Mouse (Mus musculus): Measurements from ENCODE around the gene Lhb.
"Not testable (repeated sequence)": the region's sequence is repeated elsewhere in the genome, so short reads cannot be mapped to it uniquely, and the experiment has no call there.

Gene Lhb

DNA sequence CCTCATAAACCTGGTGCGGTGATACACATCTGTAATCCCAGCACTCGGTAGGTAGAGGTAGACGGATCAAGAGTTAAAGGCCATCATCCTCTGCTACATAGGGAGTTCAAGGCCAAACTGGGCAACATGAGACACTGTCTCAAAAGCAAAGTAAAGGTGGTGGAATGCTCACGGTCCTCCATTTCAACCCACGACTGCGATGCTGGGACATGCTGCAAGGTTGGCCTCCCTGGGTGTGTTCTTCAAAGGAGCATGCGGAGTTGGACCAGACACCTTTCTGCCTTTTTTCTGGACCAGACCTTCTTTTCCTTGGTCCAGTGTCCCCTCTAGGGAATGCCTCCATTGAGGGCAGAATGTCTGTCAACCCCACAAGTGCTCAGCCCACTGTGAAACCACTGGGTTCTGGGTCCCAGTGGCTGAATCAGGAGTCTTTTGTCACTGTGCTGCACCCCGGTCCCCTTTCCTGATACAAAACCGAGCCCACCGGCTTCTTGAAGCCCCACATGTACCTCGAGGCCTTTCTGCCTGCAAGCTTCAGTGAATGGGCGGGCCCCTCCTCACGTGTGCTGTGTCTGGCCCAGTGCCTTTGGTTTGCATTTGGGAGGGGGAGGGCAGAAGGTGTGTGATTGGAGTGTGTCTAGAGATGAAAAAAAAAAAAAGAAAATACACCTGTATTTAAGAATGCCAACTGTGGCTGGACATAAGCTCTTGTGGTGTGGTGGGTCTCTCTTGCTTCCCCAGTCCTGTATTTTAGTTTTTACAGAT, 35.5 kb downstream of the Lhb start:
- DNase-seq (ENCODE audit: low spot score in 2 of 2) = no peak

DNA sequence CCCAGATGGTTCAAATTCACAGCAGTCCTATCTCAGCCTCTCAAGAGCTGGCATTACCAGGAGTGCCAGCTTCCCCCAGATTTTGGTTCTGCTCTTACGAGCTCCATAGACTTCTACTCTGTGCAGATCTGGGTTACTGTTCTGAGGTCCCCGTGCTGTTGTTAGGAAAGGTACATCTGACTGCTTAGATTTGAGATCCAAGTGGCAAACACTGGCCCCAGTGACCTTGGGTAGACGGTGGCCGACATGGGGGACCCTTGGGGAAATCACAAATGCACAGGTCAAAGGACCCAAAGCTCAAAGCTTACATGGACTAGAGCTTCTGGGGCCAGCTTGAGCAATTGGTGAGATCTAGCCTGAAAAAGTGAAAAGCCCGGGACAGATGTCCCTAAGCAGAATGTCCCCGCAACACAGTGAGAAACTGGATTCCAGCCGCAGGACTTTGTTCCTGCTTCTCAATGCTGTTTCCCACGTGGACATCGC, 36.1 kb downstream of the Lhb start:
- DNase-seq (ENCODE audit: low spot score in 2 of 2) = no peak

DNA sequence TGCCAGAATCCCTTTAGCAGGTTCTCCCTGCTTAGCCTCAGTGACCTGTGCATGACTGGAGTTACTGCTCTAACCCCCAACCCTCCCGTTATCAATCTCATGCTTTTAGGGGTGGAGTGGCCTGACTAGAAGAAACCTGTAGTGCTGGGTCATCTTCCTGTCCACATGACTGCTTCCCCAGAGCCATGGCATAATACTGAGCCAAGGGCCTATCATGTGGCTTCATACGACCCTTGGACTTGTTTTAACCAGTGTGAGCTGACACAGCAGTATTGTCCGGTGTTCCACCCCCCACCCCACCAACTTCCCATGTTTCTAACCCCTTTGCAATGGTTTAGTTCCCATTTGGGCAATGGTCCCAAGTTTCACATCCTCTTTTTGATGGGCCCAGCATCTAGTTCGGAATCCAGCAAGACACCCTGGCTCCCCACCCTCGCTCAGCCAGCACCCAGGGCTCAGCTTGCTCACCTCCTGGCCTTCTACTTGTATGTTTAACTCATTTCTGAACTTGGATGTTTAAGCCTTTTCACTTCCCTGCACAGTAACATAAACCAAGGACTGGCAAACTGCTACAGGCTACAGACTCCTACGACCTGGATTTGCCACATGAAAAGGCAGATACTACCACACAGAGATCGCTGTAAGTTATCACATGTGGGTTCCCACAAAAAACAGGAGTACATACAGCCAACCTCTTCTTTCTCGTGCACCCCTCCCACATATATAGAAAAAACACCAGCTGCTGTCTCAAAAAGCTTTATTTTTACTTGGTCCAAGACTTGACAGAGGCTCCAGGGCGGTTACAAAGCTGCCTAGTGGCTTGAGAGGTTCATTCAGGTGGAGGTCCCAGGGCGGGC, 36.8 kb downstream of the Lhb start:
- DNase-seq (ENCODE audit: low spot score in 2 of 2) = peak in 1 of 2 experiments; percentile 45

DNA sequence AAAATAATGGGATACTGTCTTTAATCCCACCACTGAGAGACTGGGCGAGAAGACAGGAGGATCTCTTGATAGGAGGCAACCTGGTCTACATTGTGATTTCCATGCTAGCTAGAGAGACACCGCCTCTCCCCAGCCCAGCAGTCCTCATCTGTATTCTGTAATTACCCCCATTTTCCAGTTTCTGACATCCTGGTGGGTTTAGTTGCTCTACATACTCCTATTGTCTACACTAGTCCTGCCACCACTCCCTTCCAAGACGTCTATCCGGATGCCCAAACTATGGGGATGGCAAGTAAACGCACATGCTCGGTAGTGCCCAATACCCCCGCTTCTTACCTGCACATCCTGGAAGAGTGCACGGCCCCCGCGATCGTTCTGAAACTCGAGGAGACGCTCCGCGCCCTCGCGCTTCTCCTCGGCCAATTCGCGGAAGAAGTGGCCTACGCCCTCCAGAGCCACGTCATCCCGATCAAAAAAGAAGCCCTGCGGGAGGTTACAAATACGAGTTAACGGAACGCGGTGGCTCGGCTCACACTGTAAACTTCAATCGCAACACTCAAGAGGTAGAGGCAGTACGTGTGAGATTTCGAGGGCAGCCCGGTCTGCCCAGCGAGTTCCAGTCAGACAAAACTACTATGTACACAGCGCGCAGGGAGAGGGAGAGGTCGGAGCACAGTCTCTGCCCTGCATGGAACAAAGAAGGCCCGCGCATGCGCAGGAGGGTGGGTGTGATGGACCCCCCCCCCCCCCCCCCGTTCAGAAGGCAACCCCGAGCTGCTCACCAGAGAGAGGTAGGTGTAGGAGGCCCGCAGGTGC, 38.3 kb downstream of the Lhb start:
- DNase-seq (ENCODE audit: low spot score in 2 of 2) = peak; percentile 73 to 76

DNA sequence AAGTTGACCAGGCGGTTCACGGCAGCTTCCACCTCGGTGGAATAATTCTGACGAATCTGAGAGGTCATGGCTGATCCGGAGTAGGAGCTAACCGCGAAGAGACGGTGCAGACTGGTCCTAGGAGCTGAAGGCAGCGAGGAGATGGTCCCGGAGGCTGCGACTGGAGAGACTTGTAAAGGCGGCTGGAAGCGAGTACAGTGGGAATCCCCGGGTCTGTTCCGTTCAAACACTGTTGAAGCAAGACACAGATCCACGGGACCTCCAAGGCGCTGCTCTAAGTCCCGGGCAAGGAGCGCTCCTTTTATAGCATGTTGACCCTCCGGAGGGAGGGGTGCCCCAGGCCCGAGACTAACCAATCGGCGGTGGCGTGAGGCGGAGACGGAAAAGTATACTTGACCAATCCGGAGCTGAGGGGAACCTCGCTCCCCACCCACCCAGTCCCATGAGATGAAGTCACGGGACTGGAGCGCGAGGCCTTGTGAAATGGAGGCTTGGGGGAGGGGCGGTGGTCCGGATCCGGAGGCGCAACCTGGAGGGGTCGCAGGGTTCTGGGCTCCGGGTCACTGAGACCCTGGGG, 39.0 kb downstream of the Lhb start, which contains the start of gene Ftl1:
Ftl1 (minus strand) TSS at position 321 of the 577 bp plus-strand sequence.
- DNase-seq (ENCODE audit: low spot score in 2 of 2) = peak; percentile 93 to 96

DNA sequence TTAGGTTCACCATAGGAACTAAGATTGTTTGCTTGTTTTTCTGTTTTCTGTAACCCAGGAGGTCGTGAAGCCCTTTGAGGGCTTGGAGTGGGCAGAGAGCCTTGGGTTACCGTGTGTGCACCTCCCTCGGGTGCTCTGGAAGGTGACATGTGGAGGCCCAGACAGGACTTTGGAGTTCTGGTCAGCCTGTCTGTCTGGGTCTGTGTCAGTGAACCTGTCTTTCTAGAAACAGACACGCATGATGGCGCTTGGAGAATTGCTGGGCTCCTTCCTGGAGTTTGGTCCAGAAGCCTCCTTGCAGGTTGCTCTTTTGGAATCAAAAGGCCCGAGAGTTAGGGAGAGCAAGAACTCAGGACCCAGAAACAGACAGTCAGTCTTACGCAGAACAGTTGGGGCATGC, 39.8 kb downstream of the Lhb start:
- no peak for DNase-seq (ENCODE audit: low spot score in 2 of 2)

DNA sequence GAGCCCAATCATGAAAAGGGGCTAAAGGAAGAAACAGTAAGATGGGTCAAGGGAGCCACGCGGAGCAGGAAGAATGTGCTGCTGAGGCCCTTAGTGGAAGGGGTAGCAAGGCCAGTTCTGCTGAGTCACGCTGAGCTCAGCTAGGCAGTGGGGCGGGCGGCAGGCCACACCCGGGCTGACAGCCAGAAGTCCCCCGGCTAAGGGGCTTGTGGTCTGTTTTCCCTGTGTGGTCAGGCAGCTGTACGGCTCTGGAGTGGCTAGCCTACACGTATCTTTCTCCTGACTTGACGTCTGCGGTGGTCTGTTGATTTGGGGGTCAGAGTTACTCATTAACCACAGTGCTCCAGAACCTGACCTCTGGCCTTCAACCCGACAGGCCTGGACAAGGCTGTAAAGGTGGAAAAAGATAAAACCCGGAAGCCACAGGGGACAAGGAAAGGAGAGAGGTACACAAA, 40.3 kb downstream of the Lhb start:
- DNase-seq (ENCODE audit: low spot score in 2 of 2) = peak; percentile 38 to 46

DNA sequence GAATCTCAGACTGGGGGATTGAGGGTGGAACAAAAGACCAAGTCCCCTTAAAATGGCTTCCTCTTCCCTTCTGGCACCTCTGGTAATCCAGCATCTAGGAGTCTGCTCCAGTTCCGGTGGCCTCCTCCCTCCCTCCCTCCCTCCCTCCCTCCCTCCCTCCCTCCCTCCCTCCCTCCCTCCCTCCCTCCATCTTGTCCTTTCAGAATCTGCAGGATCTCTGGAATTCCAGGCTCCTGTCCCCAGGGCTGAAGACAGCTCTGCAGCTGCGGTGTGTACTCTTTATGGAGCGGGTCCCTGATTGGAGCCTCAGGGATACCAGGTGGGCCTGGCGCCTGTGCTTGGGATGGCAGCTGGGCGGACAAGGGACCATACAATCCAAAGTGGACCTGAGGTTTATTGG, 40.7 kb downstream of the Lhb start:
- no peak for DNase-seq (ENCODE audit: low spot score in 2 of 2)

DNA sequence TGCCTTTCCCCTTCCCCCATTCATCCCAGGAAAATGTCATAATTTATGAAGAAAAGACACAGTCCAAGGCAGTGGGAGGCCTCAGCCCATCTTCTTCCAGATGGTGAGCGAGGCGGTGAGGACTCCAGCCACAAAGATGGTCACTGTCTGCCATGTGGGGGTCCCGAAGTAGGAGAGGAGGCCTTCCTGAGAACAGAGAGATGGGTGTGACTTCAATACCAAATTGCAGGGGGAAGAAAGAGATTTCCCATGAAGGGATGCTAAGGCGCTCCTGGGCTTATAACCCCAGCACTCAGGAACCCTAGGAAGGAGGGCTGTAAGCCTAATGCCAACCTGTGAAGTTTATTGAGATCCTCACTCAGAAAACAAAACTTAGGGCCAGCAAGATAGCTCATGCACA, 41.2 kb downstream of the Lhb start:
- no peak for DNase-seq (ENCODE audit: low spot score in 2 of 2)

DNA sequence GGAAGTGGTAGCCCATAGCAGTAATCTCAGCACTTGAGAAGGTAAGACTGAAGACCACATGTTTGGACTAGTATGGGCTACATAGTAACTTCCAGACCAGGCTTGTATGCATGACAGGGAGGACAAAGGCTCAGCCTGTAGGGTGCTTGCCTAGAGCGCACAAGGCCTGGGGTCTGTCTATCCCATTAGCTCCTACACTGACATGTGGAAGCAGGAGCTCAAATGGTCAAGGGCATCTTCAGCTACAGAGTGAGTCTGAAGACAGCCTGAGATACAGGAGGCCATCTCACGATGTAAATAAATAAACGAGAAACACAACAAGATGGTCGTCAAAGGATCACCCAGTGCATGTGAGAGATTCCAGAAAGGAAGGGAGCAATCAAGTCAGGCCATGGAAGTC, 41.7 kb downstream of the Lhb start:
- DNase-seq (ENCODE audit: low spot score in 2 of 2) = no peak

DNA sequence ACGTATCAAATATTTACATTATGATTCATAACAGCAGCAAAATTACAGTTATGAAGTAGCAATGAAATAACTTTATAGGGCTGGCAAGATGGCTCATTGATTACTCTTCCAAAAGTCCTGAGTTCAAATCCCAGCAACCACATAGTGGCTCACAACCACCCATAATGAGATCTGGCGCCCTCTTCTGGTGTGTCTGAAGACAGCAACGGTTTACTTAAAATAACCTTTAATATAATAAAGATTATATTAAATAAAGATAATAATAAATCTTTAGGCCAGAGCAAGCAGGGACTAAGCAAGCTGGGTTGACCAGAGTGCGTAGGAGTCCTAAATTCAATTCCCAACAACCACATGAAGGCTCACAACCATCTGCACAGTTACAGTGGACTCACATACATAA, 42.2 kb downstream of the Lhb start:
- not testable (repeated sequence) for DNase-seq (ENCODE audit: low spot score in 2 of 2)

DNA sequence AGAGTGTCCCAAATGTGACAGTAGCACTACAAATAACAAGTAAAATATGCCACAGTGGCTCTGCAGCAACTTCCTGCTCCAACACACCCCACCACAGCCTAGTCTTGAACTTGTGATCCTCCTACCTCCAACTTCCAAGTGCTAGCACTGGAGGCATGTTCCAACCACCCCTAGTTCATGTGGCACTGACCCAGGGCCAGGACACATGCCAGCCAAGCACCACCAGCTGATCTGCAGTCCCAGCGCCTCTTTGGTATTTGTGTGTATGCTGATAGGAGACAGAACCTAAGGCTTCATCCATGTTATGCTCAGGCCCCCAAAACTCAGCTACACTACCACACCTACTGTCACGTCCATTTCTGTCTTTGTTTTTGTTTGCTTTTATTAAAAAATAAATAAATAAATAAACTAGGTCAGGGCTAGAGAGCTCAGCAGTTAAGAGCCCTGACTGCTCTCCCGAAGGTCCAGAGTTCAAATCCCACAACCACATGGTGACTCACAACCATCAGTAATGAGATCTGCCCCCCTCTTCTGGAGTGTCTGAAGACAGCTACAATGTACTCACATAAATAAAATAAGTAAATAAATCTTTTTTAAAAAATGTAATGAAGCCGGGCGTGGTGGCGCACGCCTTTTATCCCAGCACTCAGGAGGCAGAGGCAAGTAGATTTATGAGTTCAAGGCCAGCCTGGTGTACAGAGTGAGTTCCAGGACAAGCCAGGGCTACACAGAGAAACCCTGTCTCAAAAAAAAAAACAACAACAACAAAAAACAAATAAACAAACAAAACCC, 43.6 kb downstream of the Lhb start:
- DNase-seq (ENCODE audit: low spot score in 2 of 2) = no peak

DNA sequence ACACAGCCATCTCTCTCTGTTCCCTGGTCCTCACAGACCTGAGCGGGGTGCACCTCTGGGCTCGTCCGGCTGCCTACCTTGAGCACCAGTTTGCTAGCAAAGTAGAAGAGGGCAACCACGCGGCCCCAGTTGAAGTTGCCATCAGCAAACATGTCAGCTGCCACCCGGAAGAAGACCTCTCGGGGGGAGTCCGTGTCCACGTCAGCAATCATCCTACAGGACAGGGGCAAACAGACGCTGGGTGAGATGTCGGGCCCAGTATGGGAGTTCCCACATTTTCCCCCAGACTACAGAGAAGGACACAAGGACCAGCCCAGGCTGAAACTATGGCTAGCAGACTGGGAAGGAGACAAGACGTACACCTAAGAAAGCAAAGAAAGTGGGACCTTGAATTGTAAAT, 44.5 kb downstream of the Lhb start:
- DNase-seq (ENCODE audit: low spot score in 2 of 2) = no peak

DNA sequence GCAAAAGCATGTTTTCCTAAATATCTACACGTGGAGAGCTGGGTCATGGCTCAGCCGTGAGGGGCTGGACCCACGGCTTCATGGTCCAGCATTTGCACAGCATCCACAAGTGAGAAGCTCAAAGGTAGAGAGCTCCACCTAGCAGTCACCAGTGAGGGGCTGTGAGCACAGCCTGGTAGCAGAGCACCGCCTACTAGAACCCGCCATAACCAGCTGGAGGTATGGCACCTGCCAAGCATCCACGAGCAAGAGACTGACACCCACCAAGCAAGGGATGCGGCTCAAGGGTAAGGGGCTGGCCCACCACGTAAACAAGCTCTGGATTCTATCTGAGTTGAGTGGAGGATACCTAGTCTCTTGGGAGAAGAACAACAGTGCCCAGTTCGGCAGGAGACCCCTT, 44.9 kb downstream of the Lhb start:
- DNase-seq (ENCODE audit: low spot score in 2 of 2) = no peak

DNA sequence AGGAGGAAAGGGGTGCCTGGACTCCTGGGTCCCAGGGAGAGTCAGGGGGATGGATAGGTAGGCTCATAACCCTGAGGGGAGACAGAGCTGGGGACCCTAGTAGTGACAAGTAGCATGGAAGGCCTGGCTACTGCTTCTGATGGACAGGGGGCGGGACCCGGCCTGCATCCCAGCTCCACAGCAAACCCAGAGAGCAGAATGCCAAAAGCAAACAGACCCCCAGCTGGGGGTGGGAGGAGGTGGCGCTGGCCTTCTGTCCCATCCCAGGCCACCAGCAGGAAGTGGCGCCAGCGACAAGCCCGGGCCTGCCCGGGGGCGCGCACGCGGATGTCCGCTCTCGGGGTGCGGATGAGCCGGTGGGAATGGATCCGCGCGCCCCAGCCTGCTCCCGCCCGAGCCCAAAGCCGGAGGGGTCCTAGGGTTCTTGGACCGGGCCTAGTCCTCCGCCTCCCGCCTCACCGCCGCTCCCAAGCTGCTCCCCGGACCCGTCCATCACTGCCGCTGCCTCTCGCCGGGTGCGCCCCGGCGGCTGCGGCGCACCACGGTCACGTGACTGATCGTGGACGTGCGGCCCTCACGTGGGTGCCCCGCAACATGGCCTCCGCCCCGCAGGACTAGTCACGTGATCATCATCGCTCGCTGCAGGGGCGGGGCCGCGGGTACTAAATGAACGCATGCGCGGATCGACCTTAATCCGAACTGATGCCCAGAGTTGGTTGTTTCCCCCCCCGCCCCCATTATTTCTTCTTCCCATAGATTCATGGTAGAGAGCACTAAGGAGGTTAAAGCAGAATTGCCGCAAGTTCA, 45.9 kb downstream of the Lhb start, which contains the start of gene Bax:
Bax (minus strand) TSS at position 616 of the 807 bp plus-strand sequence.
- DNase-seq (ENCODE audit: low spot score in 2 of 2) = peak; percentile 91 to 94

DNA sequence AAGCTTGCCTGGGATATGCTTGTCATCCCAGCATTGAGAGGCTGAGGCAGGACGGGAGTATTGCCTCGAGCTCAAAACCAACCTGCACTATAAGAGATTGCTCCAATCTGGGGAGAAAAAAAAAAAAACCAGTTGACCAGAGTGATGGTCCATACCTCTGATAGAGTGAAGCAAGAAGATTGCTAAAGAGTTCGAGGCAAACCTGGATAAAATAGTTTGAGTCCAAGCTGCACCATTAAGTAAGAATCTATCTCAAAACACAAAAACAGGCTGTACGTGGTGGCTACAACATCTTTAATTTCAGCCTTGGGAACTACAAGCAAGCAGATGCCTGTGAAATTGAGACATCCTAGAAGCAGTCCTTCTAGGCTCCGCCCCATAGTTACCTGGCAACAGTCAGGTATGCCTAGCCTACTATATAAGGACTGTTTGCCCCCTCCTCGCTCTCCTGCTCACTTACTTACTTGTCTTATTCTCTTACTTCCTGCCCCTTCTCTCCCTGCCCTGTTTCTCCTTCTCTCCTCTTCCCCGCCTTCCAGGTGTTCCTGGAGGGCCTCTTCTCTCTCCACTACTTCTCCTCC, 46.6 kb downstream of the Lhb start:
- no peak for DNase-seq (ENCODE audit: low spot score in 2 of 2)

DNA sequence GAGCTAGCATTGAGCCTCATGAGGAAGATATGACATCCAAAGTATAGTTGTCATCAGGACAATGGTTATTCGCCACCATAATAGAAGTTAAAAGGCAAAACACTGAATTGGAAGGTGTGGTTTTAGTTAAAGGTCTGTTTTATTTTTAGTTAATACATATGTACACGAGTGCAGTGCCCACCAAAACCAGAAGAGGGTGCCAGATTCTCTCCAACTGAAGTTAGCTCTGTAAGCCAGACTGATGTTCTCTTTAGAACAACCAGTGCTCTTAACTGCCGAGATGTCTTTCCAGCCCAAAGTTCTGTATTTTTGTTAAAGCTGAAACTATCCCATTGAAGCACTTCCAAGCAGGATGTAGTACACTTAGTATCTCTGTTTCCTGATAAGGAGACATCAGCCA, 50.2 kb downstream of the Lhb start:
- peak; percentile 57 to 73 for DNase-seq (ENCODE audit: low spot score in 2 of 2)

Data from natural killer cell, adult 2 months (primary cell).